Mouse (Mus musculus) bone marrow, adult 2 months (tissue): ENCODE data around the gene Hook2.

Experiments
- CTCF ChIP-seq: fragments of 200-500 bp; IDR thresholded peaks from 2 replicates; pipeline ENCODE4 v1.5.1; 2011; ENCODE audit warnings: low read length, control low read depth; ENCODE audit not compliant: control insufficient read depth, insufficient read depth
- POLR2A ChIP-seq: fragments of 200-500 bp; IDR thresholded peaks from 2 replicates; pipeline ENCODE4 v1.6.1; 2011; ENCODE audit warnings: low read depth, mild to moderate bottlenecking, control low read depth, low read length, borderline replicate concordance; ENCODE audit not compliant: control insufficient read depth

GRCm38 (mm10) chr8:84947241-84947545 lies 43.2 kb upstream of the Hook2 start:
- TF ChIP-seq POLR2A = no peak
- TF ChIP-seq CTCF = no peak
